Mouse (Mus musculus) liver, adult 2 months (tissue): ENCODE data around the gene Uqcrc1.

ENCODE experiments used
- CTCF ChIP-seq: fragments of 200-500 bp; IDR thresholded peaks from 2 replicates; pipeline ENCODE4 v1.5.1; 2011; ENCODE audit warnings: low read depth, low read length, control low read depth
- POLR2A ChIP-seq: fragments of 200-500 bp; IDR thresholded peaks from 2 replicates; pipeline ENCODE4 v1.6.1; 2011; ENCODE audit warnings: low read length, control low read depth; ENCODE audit not compliant: insufficient read depth; ENCODE audit errors: extremely low read depth

GRCm38 (mm10) chr9:108996411-108996810, 60.0 kb downstream of the Uqcrc1 start:
- TF ChIP-seq CTCF = no peak
- no peak for TF ChIP-seq POLR2A
